Mouse (Mus musculus) granulocyte monocyte progenitor cell, adult 5-6 weeks (primary cell): ENCODE results near the gene Ripk1. TPM values are rescaled to one million over a fixed set of nuclear protein-coding genes. Genes with fewer than 3 reads are reported as not detected.
A peak's percentile ranks its signal among the peaks of the same experiment; 100 is the strongest.
"Not testable (repeated sequence)": the region's sequence is repeated elsewhere in the genome, so short reads cannot be mapped to it uniquely, and the experiment has no call there.

Experiments used
- ATAC-seq: replicated peaks from 2 replicates; pipeline ENCODE4 v1.8.0; 2016; ENCODE audit warnings: mild to moderate bottlenecking, moderate TSS enrichment, inconsistent platforms; ENCODE audit not compliant: poor library complexity, severe bottlenecking
- total RNA-seq, 2 experiments: library from RNA; stranded (forward) in 1 of 2; stranded (reverse) in 1 of 2; fragments of 200-712, 200-1000 nt in 1 of 2; fragments of >200 nt in 1 of 2; fragmentation: Nextera tagmentation in 1 of 2; gene quantifications; 2 replicates each; pipeline ENCODE4 v1.2.3; 2014 to 2017

Ripk1 gene
- total RNA-seq, 2 experiments from 2014 or later = 37.3 to 52.7 TPM

- ATAC-seq = not testable (repeated sequence)
These were observed 72.3 kb downstream of the Ripk1 start for GRCm38 (mm10) chr13:34074441-34074840.

GRCm38 (mm10) chr13:34075893-34076292 is 73.7 kb downstream of the Ripk1 start:
- peak; percentile 37 for ATAC-seq

GRCm38 (mm10) chr13:34076561-34077491 is 74.7 kb downstream of the Ripk1 start:
- ATAC-seq = peak; percentile 69

- ATAC-seq = peak; percentile 80
These were observed 75.5 kb downstream of the Ripk1 start, which contains the start of gene Tubb2a for GRCm38 (mm10) chr13:34077492-34078271. TSS of gene Tubb2a (minus strand) at chr13:34078007.

- ATAC-seq = no peak
These were observed 76.5 kb downstream of the Ripk1 start for GRCm38 (mm10) chr13:34078500-34079280.

GRCm38 (mm10) chr13:34079801-34080200 is 77.6 kb downstream of the Ripk1 start:
- no peak for ATAC-seq

- no peak for ATAC-seq
These were observed 79.8 kb downstream of the Ripk1 start for GRCm38 (mm10) chr13:34081926-34082325.

GRCm38 (mm10) chr13:34084026-34084750 is 82.0 kb downstream of the Ripk1 start:
- no peak for ATAC-seq

Other genes starting within 250 kb of the Ripk1 start
- not detected in 2 replicates for gene Serpinb6e, start 159.0 kb upstream of the Ripk1 start, total RNA-seq (2014; fragmentation: Nextera tagmentation)
- gene Serpinb6e, start 159.0 kb upstream of the Ripk1 start, total RNA-seq (2017) = not detected in 2 replicates
- not detected in 2 replicates for gene Serpinb6c, start 96.7 kb upstream of the Ripk1 start, total RNA-seq (2014; fragmentation: Nextera tagmentation)
- not detected in 2 replicates for gene Serpinb6c, start 96.7 kb upstream of the Ripk1 start, total RNA-seq (2017)
- 24.2 and 43.8 TPM in 2 replicates for gene Nqo2, start 37.7 kb upstream of the Ripk1 start, total RNA-seq (2014; fragmentation: Nextera tagmentation)
- gene Nqo2, start 37.7 kb upstream of the Ripk1 start, total RNA-seq (2017) = 35.0 and 39.7 TPM in 2 replicates
- 6.7 and 24.5 TPM in 2 replicates for gene Serpinb6a, start 431 bp downstream of the Ripk1 start, total RNA-seq (2014; fragmentation: Nextera tagmentation)
- gene Serpinb6a, start 431 bp downstream of the Ripk1 start, total RNA-seq (2017) = 8.6 and 8.7 TPM in 2 replicates
- gene Bphl, start 35.2 kb downstream of the Ripk1 start, total RNA-seq (2014; fragmentation: Nextera tagmentation) = 88.3 and 115 TPM in 2 replicates
- gene Bphl, start 35.2 kb downstream of the Ripk1 start, total RNA-seq (2017) = 39.5 and 45.5 TPM in 2 replicates
- 2.3 and 3.4 TPM in 2 replicates for gene Tubb2a, start 75.6 kb downstream of the Ripk1 start, total RNA-seq (2014; fragmentation: Nextera tagmentation)
- 7.0 and 8.5 TPM in 2 replicates for gene Tubb2a, start 75.6 kb downstream of the Ripk1 start, total RNA-seq (2017)
- gene Tubb2b, start 128.1 kb downstream of the Ripk1 start, total RNA-seq (2014; fragmentation: Nextera tagmentation) = not detected in 2 replicates
- not detected in 2 replicates for gene Tubb2b, start 128.1 kb downstream of the Ripk1 start, total RNA-seq (2017)
- 50.2 and 81.2 TPM in 2 replicates for gene Psmg4, start 160.6 kb downstream of the Ripk1 start, total RNA-seq (2014; fragmentation: Nextera tagmentation)
- 181 and 240 TPM in 2 replicates for gene Psmg4, start 160.6 kb downstream of the Ripk1 start, total RNA-seq (2017)